Mouse (Mus musculus) lung, postnatal 0 days (tissue): ENCODE data around the gene Tnrc18. TPM values are rescaled to one million over a fixed set of nuclear protein-coding genes. Genes with fewer than 3 reads are reported as not detected.
A peak's percentile ranks its signal among the peaks of the same experiment; 100 is the strongest.

Experiments used
- ATAC-seq: fragments of 200-750 bp; cut with Nextera tagmentation; 2 replicates; pipeline ENCODE4 v1.8.0; 2017; ENCODE audit warnings: moderate library complexity
- DNase-seq: peaks from one replicate; pipeline ENCODE4 v3.0.0-alpha.2; 2016; ENCODE audit warnings: low spot score
- H3K27ac ChIP-seq: fragments of 300-500 bp; sonication (generic); 2 replicates; pipeline ENCODE4 v1.5.1; 2014; ENCODE audit warnings: antibody characterized with exemption, mild to moderate bottlenecking, low read length, mixed read lengths
- H3K27me3 ChIP-seq: fragments of 300-500 bp; sonication (generic); replicated peaks from 2 replicates; pipeline ENCODE4 v1.6.1; 2014; ENCODE audit warnings: low read length, mixed read lengths; ENCODE audit not compliant: insufficient read depth
- H3K36me3 ChIP-seq: fragments of 300-500 bp; sonication (generic); 2 replicates; pipeline ENCODE4 v1.6.1; 2014; ENCODE audit warnings: low read length, mixed read lengths; ENCODE audit not compliant: insufficient read depth
- H3K4me1 ChIP-seq: fragments of 300-500 bp; sonication (generic); 2 replicates; pipeline ENCODE4 v1.6.1; 2014; ENCODE audit warnings: antibody characterized with exemption, low read depth, low read length, mixed read lengths; ENCODE audit not compliant: insufficient read depth
- H3K4me2 ChIP-seq: fragments of 300-500 bp; sonication (generic); replicated peaks from 2 replicates; pipeline ENCODE4 v1.6.1; 2014; ENCODE audit warnings: low read depth, mild to moderate bottlenecking, low read length, moderate library complexity, mixed read lengths
- H3K4me3 ChIP-seq: fragments of 300-500 bp; sonication (generic); 2 replicates; pipeline ENCODE4 v1.5.1; 2014; ENCODE audit warnings: low read depth, low read length
- H3K9ac ChIP-seq: fragments of 300-500 bp; sonication (generic); replicated peaks from 2 replicates; pipeline ENCODE4 v1.6.1; 2014; ENCODE audit warnings: low read depth, mild to moderate bottlenecking
- H3K9me3 ChIP-seq: fragments of 300-500 bp; sonication (generic); 2 replicates; pipeline ENCODE4 v1.6.1; 2016; ENCODE audit warnings: low read length, mixed read lengths
- CTCF ChIP-seq: IDR thresholded peaks from 2 replicates; pipeline ENCODE4 v1.5.1; 2016; ENCODE audit warnings: antibody characterized with exemption, mild to moderate bottlenecking
- EP300 ChIP-seq: IDR thresholded peaks from 2 replicates; pipeline ENCODE4 v1.6.1; 2016; ENCODE audit warnings: antibody characterized with exemption, mild to moderate bottlenecking, control low read depth
- WGBS: fragments of 180-500 bp; shearing (Covaris S2); extraction: QIAGEN DNeasy Blood & Tissue Kit; methylation state at CpG from one replicate; pipeline ENCODE4 v1.1.7; 2014; 5-methylcytosine and 5-hydroxymethylcytosine counted together
- polyA plus RNA-seq: library from polyadenylated mRNA; unstranded; fragments of >200 nt; fragmentation: Nextera tagmentation; extraction: Ambion mirVana; gene quantifications from 2 replicates; pipeline ENCODE4 v1.2.1, GENCODE M21; 2015

Tnrc18 gene
- polyA plus RNA-seq, 1 experiment from 2014 or later = 16.6 TPM

- no peaks in the 10 kb centered on the region for H3K36me3 ChIP-seq
- H3K27me3 ChIP-seq = no peaks in the 10 kb centered on the region
- WGBS = under 1% methylated on average over 53 of the region's 53 CpGs
- no peaks in the 10 kb centered on the region for H3K9me3 ChIP-seq
- peak overlapping the region; percentile 96 for H3K4me3 ChIP-seq
- peak overlapping the region; percentile 100 for H3K27ac ChIP-seq
- peak; percentile 15 for ATAC-seq
- peaks cover 3% of the 10 kb centered on the region; the same call in 1 of the 2 replicates for H3K4me1 ChIP-seq
- peak; percentile 84 for DNase-seq
- H3K9ac ChIP-seq = peak overlapping the region; percentile 98
- H3K4me2 ChIP-seq = peak overlapping the region; percentile 88
- TF ChIP-seq EP300 (peak; percentile 60), CTCF (peak; percentile 8; the same call in 1 of the 2 replicates)
Observed at GRCm38 (mm10) chr5:142820276-142821265, 3.1 kb upstream of the Tnrc18 start.

- ATAC-seq (no peak), DNase-seq (peak; percentile 95)
- no peaks in the 10 kb centered on the region for H3K9me3 ChIP-seq
- H3K27me3 ChIP-seq = no peaks in the 10 kb centered on the region
- WGBS = under 1% methylated on average over 36 of the region's 36 CpGs
- H3K36me3 ChIP-seq = no peaks in the 10 kb centered on the region
- peak overlapping the region; percentile 96 for H3K4me3 ChIP-seq
- peaks cover 3% of the 10 kb centered on the region; the same call in 1 of the 2 replicates for H3K4me1 ChIP-seq
- H3K4me2 ChIP-seq = peak overlapping the region; percentile 88
- TF ChIP-seq EP300 = peak; percentile 59
- no peak for TF ChIP-seq CTCF
- H3K9ac ChIP-seq = peak overlapping the region; percentile 98
- peak overlapping the region; percentile 100 for H3K27ac ChIP-seq
Observed at GRCm38 (mm10) chr5:142819385-142820275, 2.2 kb upstream of the Tnrc18 start.

- Histone ChIP-seq H3K27ac (peak overlapping the region; percentile 100), H3K9me3 (no peaks in the 10 kb centered on the region), H3K27me3 (no peaks in the 10 kb centered on the region), H3K36me3 (no peaks in the 10 kb centered on the region), H3K4me2 (peak overlapping the region; percentile 88), H3K9ac (peak overlapping the region; percentile 98), H3K4me3 (peak overlapping the region; percentile 96), H3K4me1 (peaks cover under 1% of the 10 kb centered on the region; the same call in 1 of the 2 replicates)
- TF ChIP-seq EP300 (peak; percentile 19), CTCF (peak; percentile 32)
- ATAC-seq (no peak), DNase-seq (peak; percentile 95)
- under 1% methylated on average over 43 of the region's 43 CpGs for WGBS
Observed at GRCm38 (mm10) chr5:142818435-142819360, 1.2 kb upstream of the Tnrc18 start.

- H3K4me1 ChIP-seq = peaks cover 9% of the 10 kb centered on the region; the same call in 1 of the 2 replicates
- DNase-seq = peak; percentile 61
- no peaks in the 10 kb centered on the region for H3K36me3 ChIP-seq
- TF ChIP-seq CTCF (peak; percentile 43), EP300 (no peak)
- no peaks in the 10 kb centered on the region for H3K9me3 ChIP-seq
- peak overlapping the region; percentile 96 for H3K4me3 ChIP-seq
- H3K9ac ChIP-seq = peak overlapping the region; percentile 100
- no peak for ATAC-seq
- peak overlapping the region; percentile 95 for H3K4me2 ChIP-seq
- under 1% methylated on average over 63 of the region's 71 CpGs for WGBS
- H3K27me3 ChIP-seq = no peaks in the 10 kb centered on the region
- peak overlapping the region; percentile 100 for H3K27ac ChIP-seq
Observed at GRCm38 (mm10) chr5:142816811-142817523, 495 bp downstream of the Tnrc18 start.
